8 mouse cellular contexts compared by ENCODE assay signal in the genomic region with DNA sequence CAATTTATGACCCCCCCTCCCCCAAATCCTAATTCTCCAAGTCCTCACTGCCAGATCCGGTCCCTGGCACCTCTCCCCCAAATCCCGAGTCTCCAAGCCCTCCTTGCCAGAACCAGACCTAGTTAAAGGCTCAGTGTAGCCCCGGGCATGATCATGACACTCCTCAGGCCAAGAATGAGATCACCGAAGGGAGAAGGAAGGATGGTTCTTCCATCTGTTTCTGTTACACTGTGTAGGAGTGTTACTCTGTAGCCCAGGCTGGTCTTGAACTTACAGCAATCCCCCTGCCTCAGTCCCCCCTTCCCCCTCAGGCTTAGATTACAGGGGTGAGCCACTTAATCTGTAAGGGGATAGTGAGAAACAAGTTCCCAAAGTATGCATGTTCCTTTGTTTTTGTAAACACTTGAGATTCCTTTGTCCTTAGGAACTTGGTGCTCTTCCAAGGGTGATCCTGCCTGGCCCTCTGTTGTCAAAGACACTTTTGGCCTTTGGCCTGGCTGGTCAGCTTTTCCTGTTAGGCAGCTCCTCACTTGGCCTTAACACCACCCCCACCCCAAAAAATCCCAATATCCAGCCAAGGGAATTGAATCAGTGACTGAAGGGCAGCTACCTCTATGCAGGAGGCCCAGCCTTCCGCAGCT. TPM values are rescaled to one million over a fixed set of nuclear protein-coding genes. Genes with fewer than 3 reads are reported as not detected.
A peak's percentile ranks its signal among the peaks of the same experiment; 100 is the strongest.
DNase-seq lines count a peak whose midpoint lies in the region; ATAC-seq lines count a peak whose summit lies in the region.

No protein-coding gene starts in this region.

- 0 out of 2 replicates have a peak, but pooled peaks have one; percentile 13 for ATAC-seq in neural tube, embryonic 13.5 days (ENCODE audit: low read depth)

- 84% methylated on average over 5 of the region's 5 CpGs for WGBS in neural tube, embryonic 13.5 days

- no peak for DNase-seq in neural tube, embryonic 10.5 days (ENCODE audit: extremely low spot score, low spot score)
- peak; percentile 72 to 81 for DNase-seq in cerebellum, postnatal 14 days
- DNase-seq in heart, postnatal 25 days (ENCODE audit: low spot score) = peak; percentile 56
- peak; percentile 92 for DNase-seq in lung, postnatal 36 days
- DNase-seq in frontal cortex, postnatal 10 days (ENCODE audit: low spot score in 2 of 2) = no peak
- DNase-seq in ovary, adult 18-20 months (ENCODE audit: low spot score) = no peak
- DNase-seq in ovary, postnatal 36 days (ENCODE audit: low spot score) = no peak

- H3K4me3 ChIP-seq in neural tube, embryonic 13.5 days = no peak overlapping the region

- H3K27ac ChIP-seq in neural tube, embryonic 13.5 days (replicated peaks) = no peak overlapping the region

- no peaks in the 10 kb centered on the region for H3K36me3 ChIP-seq in neural tube, embryonic 13.5 days

- peaks cover 34% of the 10 kb centered on the region for H3K4me1 ChIP-seq in neural tube, embryonic 13.5 days (replicated peaks)

- intact Hi-C loops in heart, postnatal 25 days (cut with DNase I) = loop anchor here (10.0 kb wide), 2 partner anchors 92 to 302 kb away; no protein-coding TSS in a partner anchor

- no peaks in the 10 kb centered on the region for H3K27me3 ChIP-seq in neural tube, embryonic 13.5 days

- H3K9ac ChIP-seq in neural tube, embryonic 13.5 days = no peak overlapping the region

- H3K9me3 ChIP-seq in neural tube, embryonic 13.5 days = no peaks in the 10 kb centered on the region

- no peak overlapping the region; the same call in 1 of the 2 replicates for H3K4me2 ChIP-seq in neural tube, embryonic 13.5 days

RNA-seq across cellular contexts. Expression of a gene that starts 2.8 kb away (rescaled TPM):
- polyA plus RNA-seq in neural tube, embryonic 13.5 days (2015; fragmentation: Nextera tagmentation; extraction: Ambion mirVana) = 0.26 TPM in 1 of 2 replicates, not detected in the other
- not detected for total RNA-seq in heart, postnatal 25 days (2021)

Comparison
In these comparisons a context has a peak if more than half of its experiments do, and no peak if none do; other contexts are left out.
1. DNase-seq: peak in cerebellum, postnatal 14 days (2 of 2), heart, postnatal 25 days (single experiment) and lung, postnatal 36 days (single experiment); none in neural tube, embryonic 10.5 days (single experiment), frontal cortex, postnatal 10 days (0 of 2), ovary, adult 18-20 months (single experiment) and ovary, postnatal 36 days (single experiment).